Mouse (Mus musculus): ENCODE results near the gene Wdr91.

DNA sequence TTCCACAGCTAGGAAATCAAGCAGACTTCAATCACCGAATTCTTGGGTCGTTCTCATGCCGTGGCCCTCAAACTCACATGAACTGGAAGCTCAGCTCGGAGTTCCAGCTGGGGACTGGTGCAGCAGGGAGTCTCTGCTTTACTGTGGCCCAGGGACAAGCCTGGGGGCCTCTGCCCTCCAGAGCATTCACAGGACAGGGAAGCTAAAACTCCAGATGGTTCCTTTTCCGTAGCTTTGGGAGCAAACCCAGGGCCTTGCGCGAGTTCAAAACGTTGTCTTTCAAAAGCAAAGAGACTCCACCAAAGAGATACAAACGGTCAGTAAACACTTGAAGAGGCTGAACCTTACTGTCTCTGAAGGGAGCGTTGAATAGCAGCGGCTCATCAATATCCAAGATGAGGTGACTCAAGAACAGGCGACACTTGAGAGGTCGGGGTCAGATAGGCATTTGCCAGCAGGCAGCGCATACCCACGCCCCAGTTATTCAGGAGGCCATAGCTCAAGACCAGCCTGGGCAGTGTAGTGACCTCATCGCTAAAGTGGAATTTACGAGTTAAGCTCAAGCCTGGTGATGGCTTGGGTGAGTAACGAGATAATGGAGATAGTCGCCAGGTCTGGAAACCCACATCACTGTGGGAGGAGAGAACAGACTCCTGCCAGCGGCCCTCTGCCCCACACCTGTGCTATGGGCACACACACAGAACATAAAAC lies 42.0 kb downstream of the Wdr91 start:
- no peak for TF ChIP-seq CTCF (IDR thresholded peaks at IDR 0.05)
- no peak for TF ChIP-seq EP300 (IDR thresholded peaks at IDR 0.05)
